Mouse (Mus musculus) natural killer cell, adult 2 months (primary cell): Measurements from ENCODE around the gene Tmem175.
"Not testable (repeated sequence)": the region's sequence is repeated elsewhere in the genome, so short reads cannot be mapped to it uniquely, and the experiment has no call there.

Experiments
- DNase-seq, 2 experiments: peaks; one replicate each; pipeline ENCODE4 v3.0.0; 2022; ENCODE audit warnings: low spot score in 2 of 2

The Tmem175 gene

DNA sequence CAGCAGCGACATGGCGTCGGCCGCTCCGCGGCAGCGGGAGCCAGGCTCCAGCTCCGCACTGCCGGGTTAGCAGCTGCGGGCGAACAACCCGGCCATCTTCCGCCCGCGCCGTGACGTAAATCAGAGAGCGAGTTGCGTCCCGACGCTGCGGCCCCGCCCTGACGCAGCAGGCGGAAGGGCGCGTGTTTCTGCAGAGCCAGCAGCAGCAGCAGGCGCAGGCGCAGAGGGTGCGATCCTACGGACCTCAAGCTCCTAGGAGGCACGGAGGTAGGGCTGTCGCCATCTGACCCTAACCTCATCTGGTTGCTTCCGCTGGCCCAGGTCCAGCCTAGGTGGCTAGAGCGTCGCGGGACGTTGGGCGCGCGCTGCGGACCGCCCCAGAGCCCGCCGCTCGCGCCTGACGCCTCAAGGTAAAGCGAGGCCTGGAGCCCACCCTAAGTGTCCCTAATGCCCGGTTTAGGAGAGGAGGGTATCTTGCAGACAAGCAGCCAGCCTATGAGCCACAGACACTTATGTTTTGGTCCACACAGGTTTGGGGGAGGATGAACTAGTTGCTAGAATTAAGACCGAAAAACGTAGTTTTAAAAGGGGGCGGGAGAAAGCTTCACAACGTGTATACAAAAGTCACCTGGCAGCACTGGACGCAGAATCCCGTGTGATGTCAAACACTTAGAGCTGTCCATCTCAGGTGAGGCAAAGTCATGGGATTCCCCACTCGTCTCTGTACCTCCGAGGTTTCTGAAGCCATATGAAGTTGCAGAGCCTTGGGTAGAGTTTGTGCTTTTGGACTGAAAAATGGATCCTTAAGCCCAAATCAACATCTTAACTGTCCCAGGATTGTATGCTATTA is at the start of gene Tmem175, which contains the start of gene Gak:
Gene Tmem175 (plus strand): TSS at position 137 of the 850 bp plus-strand sequence.
Gene Gak (minus strand): TSS at position 122 of the 850 bp plus-strand sequence.
- DNase-seq = peak; percentile 89 to 91

DNA sequence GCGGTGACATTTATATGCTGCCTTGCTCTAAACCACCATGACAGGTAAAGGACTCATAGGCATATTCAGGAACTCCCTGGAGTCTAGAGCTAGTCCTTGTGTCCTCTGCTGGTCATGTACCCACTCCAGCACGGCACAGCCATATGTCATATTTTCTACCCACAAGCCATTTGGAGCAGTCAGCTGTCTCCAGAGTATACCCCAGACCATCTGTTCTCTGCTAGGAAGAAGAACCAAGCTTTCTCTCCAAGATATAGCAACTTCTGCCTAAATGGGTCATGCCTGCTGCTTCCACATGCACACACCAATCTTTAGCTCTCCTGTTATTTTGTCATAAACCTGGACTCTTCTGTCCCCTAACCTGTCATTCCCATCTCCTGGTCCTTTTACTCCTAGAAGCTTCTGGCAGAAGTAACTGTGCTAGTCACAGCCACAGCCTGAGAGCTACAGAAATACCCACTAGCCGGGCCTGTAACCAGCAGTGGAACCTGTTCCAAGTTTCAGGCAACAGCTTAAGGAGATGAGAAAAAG is 48.1 kb upstream of the Tmem175 start:
- no peak for DNase-seq

DNA sequence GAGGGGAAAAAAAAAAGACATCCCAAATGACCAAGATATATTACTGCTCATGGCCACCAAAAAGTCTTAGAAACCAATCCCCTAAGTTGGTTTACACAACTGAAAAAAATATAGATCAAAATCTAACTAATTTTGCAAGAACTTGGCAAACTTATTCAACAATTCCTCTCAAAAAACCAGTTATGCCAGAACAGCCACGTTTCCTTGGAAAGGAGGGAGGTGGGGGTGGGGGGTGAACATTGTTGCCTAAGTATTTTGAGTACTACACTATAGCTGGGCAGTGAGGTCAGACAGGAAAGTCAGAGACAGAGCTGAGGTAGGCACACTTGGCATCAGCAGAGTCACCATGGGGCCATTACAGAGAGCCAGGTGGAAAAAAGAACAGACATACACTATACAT is 29.6 kb upstream of the Tmem175 start:
- DNase-seq = no peak

DNA sequence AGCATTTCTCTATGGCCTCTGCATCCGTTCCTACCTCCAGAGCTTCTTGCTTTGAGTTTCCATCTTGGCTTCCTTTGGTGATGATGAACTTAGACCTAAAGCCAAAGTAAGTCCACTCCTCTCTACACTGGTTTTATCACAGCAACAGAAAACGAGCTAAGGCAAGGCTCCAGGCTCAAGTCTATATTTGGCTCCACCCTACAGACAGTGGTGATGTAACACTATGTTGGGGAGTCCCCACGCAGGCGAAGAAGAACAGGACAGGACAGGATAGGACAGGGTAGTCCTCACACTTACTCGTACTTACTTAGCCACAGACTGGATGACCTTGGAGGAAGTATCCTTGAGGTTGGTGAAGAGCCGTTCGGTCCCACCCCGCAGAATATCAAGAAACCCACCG is 27.0 kb upstream of the Tmem175 start:
- no peak for DNase-seq

DNA sequence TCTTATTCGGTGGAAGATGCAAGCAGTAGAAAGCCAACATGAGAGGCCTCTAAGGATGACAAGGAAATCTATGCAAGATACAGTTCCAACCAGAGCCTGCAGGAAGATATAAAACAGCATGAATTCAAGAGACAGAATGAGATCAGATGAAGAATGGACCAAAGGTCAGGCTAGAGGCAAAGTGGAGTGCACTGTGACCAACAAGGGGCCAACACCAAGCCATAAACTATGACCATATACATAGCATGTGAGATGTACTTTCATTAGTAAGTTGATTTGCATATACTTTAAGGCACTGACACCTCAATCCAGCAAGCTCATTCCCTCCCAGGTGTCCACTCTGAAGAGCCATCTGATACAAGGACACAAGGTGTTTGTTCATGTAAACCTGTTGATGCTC is 19.1 kb upstream of the Tmem175 start:
- DNase-seq = no peak

DNA sequence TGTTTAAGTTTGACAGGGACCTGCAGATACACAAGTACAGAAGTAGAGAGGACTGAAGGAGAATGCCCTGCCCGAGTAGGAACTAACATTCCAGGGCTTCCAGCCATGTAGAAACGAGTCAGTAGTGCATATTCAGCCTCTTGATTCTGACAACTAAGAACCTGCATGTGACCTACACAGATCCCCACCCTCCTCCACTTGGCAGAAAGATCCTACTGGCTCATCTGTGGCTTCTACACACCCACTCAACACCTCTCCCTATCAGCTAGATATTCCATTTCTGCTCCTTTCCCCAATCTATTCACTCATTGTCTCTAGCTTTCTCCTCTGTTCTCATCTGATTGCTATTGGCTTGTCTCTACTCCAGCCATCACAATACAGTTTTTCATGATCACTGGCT is 7.7 kb upstream of the Tmem175 start:
- no peak for DNase-seq

DNA sequence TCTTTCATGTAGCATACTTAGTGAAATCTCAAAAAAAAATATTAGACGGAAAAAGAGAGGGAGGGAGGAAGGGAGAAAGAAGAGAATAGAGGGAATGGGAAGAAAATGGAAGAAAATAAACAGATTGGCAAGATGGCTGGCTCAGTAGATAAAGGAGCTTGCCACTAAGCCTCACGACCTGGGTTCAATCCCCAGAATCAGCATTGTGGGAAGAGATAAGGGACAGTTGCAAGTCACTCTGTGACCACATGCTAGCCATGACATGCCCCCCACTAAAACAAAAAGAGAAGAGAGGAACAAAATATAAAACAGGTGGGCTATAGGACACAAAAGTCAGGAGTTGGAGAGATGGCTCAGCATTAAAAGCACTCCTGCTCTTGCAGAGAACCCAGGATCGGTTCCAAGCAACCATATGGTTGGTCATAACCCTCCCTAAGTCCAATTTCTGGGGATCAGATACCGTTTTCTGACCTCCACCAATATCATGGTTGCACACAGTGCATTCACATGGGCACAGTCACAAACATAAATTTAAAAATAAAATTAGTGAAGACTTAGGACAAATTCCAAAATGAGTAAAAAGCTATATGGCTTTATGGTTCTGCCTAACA is 3.4 kb upstream of the Tmem175 start:
- DNase-seq = no peak

DNA sequence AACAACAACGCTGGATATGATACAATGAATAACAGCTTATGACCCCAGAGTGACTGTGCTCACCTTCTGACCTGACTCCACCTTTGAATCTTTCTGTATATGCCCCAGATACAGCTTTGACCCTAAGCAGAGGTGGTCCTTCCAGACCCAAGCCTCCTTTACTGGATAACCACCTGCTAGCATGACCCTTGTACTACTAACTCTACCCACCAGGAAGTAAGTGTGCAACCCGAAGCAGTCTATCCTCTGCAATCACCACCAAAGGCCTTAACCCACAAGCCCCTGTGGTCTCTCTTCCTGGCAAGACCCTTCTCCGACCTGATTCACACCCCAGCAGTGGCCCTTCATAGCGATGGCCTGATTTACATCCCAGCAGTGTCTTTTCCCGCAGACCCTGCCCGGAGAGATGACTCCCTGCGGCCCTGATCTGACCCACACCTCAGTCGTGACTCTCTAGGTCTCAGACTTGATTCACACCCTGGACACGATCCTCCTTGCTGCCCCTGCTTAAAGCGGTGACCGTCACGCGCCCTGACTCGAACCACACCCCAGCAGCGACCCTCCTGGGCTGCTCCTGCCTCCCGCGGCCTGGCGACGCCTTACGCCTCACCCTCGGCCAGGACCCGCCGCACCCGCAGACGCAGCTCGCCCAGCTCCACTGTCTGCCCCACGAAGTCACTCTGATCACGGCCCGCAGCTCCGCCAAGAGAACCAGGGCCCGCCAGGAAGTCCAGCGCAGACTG is 508 bp upstream of the Tmem175 start:
- DNase-seq = peak; percentile 27 to 34

DNA sequence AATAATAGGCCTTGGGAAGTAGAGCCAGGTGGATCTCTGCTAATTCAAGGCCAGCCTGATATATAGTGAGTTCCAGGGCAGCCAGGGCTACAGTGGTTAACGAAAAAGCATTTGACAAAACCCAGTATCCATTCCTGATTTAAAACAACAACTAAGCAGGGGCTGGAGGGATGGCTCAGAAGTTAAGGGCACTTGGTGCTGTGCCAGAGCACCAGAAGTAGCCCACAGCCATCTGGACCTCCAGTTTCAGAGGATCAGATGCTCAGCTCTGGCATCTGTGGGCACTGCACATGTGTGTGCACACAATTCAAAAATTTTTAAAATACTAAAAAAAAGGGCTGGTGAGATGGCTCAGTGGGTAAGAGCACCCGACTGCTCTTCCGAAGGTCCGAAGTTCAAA is 4.1 kb downstream of the Tmem175 start:
- DNase-seq = no peak

DNA sequence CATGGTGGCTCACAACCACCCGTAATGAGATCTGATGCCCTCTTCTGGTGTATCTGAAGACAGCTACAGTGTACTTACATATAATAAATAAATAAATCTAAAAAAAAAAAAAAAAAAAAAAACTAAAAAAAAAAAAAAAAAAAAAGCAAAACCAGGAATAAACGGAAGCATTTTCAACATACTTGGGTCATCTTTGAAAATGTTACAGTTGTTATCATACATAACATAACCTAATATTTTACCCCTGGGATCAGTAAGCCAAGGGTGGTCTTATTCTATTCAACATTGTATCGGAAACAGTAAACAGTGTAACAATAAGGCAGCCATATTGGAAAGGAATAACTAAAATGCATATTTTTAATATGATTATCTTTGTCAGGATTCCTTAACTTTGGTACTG is 4.5 kb downstream of the Tmem175 start:
- DNase-seq = not testable (repeated sequence)

DNA sequence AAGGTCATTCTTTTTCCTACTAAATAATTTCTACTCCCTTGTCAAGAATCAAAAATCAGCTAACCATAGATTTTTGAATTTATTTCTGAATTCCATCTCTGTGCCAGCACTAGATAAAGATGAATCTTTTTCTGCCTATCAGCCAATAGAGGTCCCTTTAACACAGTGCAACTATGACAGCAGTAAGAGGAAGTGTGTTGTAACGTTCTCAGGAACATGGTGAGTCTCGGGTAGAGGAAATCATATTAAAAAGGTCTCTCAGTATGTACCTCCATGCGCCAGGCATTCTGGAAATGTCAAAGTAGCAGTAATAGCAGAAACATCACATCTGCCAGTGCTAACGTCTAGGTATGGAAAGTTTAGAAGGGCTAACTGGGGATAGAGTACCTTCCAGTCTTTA is 6.6 kb downstream of the Tmem175 start:
- DNase-seq = no peak

DNA sequence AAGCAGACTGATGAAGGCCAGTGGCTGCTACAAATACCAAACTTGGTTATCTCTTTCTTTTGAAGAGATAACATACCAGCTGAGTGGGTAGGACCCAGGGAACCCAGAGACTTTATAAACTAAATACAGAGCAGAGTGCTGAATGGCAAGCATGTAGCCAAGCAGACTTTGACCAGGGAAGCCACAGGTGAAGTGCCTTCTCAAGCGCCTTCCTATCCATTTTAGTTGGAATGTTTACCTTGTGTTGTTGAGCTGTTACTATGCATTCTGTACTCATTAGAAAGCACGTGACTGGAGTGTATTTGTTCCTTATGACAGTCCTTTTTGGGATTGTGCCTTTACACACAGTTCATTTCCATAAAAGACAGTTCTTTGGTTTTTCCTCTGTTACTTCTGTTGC is 14.1 kb downstream of the Tmem175 start:
- no peak for DNase-seq

DNA sequence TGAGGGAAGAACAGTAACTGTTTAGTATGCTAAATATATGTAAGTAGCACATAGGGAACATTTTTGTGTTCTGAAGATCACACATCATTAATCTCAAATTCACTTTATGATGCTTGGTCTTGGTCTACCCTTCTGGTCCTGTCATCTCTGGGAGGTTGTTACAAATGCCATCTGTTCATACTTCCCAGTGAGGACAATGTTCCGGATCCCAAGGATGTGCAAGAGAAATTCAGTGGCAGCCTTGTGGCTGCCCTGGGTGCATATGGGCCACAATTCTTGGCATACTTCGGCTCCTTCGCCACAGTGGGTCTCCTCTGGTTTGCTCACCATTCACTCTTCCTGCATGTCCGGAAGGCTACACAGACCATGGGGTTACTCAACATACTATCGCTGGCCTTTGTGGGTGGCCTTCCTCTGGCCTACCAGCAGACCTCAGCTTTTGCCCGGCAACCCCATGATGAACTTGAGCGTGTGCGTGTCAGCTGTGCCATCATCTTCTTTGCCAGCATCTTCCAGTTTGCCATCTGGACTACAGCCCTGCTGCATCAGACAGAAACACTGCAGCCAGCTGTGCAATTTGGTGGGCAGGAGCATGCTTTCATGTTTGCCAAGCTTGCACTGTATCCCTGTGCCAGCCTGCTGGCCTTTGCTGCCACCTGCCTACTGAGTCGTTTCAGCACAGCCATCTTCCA is 16.2 kb downstream of the Tmem175 start:
- DNase-seq = no peak

DNA sequence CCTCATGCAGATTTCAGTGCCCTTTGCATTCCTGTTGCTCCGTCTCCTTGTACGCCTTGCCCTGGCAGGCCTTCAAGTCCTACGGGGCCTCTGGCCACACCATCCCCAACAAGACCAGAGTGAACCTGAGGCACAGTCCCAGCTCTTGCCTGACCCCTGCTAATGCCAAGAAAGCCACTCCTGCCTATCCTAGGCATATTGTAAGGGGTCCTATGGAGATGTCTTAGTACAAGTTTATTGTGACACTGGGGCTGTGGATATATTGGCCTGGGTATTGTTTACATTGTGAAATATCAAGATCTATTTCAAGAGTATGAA is 16.7 kb downstream of the Tmem175 start:
- DNase-seq = no peak

DNA sequence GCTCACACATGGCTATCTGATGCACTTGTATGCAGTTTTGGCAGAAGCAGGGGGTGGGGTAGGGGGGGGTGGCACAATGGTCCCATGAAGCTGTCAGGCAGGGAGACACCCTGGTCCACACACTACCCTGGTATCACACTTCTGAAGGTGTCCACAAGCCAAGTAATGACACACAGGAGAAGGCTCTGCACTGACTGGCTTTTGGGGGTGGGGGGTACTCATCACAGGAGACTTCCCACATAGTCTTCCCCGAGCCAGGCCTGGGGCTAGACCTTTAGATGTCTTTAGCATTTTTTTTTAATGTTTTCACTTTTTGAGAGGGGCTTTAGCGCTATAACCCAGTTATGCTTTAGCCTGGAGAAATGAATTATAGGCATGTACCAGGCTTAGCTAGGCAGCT is 17.7 kb downstream of the Tmem175 start:
- no peak for DNase-seq

DNA sequence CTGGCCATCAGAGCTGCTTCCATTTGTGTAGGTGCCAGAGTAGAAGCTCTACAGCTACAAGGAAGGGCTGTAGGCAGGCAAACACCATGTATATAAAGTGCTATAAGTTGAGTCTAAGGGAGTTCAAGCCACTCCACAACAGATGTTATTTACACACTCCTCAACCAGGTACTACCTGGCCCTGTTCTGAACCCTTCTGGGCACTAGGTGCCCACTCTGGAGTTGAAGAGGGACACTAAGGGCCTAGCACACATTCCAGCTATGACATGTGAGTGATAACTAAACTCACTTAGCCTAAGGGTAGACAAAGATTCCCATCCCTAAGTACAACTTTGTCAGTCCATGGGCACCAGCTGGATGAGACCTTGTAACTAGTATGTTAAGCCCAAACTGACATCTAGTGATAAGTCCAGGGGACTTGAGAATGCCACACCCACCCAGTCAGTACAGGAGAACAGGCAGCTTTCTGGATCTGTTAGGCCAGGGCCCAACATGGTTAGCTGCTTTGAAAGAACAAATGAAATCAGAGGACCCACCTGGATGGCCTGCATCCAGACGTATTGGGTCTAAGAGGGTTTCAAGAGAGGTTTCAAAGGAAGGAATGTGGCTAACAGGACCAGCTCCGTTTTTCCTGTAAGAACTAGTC is 18.4 kb downstream of the Tmem175 start:
- DNase-seq = no peak

DNA sequence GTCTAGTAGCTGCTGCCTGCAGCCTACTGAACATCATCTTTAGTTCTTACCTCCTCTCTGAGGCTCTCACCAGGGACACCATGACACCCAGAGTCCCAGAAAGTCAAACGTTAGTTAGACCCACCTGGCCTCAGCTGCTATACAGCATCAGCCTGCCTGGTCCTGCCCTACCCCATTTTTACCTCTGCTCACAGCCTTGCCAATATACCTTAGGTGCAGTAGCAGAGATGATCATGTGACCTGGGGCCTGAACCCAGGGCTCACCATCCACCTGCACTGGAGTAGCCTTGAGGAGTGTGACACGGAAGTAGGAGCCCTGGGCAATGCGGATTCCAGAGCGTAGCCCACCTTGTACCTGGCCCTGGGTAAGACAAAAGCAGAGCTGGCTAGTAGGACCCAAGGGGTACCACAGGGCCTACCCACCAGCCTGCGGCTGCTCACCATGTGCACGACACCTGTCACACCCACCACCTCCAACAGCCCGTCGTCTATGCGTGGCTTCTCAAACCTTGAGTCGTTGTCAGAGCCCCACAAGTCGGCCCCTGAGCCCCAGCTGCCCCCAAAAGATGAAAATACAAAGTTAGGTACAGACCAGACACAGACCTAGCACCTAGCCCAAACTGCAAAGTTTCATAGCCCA is 19.5 kb downstream of the Tmem175 start:
- DNase-seq = no peak

DNA sequence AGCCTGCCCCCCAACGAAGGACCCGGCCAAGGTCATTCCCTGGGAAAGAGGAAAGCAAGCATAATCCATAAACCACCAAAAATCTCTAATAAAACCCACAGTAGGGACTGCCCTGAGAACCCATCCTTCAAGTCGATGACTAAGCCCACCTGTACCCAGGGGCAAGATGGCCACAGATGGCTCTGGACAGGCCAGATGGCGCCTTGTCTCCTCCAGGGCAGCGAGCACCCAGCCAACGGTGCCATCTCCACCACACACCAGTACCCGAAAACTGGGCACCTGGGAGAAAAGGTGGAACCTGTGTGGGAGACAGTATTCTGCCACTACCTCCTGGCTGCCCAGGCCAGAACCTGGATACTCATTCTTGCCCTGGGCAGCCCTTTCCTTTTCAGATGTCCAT is 20.8 kb downstream of the Tmem175 start:
- no peak for DNase-seq

DNA sequence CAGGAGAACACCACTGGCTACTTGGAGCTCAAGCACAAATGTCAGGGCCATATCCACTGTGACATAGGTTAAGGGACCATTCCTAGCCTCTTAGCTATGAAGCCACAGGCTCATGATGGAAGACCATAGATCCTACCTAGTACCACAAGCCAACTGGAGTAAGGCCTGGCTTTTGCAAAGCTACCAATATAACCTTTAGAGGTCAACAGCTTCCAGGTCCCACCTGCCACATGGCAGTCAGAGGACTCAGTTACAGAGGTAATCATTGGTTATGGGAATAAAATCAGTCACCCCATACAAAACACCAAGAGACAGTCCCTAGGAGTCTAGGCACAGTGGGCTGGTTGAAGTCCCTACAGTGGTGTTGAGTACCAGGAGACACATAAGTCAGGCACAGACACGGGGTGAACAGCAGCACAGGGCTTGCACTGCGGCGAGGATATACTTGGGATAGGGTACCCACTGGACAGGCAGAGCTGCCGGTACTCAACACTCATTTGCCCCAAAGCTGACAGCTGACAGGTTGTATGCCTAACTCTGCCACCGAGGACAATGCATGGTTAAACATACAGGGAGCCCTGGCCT is 21.7 kb downstream of the Tmem175 start:
- DNase-seq = no peak

DNA sequence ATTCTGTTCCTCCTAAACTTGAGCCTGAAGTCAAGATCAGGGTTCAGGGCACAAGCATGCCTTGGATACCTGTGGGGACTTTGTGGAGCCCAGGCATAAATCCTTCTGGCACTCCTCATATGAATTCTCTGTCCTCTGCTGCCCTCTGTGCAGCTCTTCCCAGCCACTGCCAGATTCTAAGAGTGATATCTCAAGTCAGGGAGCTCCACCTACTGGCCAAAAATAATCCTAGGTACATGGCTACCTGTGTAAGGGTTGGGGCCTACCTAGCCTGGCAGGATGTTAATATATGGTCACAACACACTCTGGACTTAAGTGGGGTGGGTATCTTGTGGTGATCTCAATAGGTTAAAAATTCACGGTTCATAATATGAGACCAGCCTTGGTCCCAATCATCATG is 22.3 kb downstream of the Tmem175 start:
- DNase-seq = peak; percentile 38 to 58

DNA sequence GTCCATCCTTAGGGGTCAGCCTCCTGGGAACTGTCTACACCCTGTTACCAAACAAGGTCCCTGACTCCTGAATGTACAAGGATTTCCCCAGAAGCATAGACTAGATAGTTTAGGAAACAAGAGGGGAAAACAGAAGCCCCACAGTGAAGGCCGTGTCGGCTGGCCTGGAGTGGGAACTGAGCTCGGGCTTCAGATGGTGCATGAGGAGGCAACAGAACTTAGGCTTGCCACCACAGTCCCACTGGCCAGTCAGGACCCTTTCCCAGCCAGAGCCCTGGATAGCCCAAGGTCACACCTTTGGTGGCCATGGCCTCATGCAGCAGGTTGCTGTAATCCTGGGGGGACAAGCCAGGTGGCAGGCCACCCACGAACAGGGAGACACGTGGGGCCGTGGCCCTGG is 23.8 kb downstream of the Tmem175 start:
- DNase-seq = no peak
